Mouse (Mus musculus) intestine, embryonic 14.5 days (tissue): ENCODE data around the gene Olfr643. TPM values are rescaled to one million over a fixed set of nuclear protein-coding genes. Genes with fewer than 3 reads are reported as not detected.
"Not testable (repeated sequence)": the region's sequence is repeated elsewhere in the genome, so short reads cannot be mapped to it uniquely, and the experiment has no call there.

Experiments used
- ATAC-seq: fragments of 200-750 bp; cut with Nextera tagmentation; replicated peaks from 2 replicates; pipeline ENCODE4 v1.8.0; 2017; ENCODE audit warnings: low read depth, moderate number of reproducible peaks, moderate TSS enrichment, moderate library complexity; ENCODE audit not compliant: low FRiP score, low TSS enrichment
- DNase-seq: peaks from one replicate; pipeline ENCODE4 v3.0.0-alpha.2; 2018; ENCODE audit warnings: low spot score
- H3K27ac ChIP-seq: fragments of 300-500 bp; sonication (generic); 2 replicates; pipeline ENCODE4 v1.5.1; 2014; ENCODE audit warnings: low read depth, mild to moderate bottlenecking, control low read depth
- H3K27me3 ChIP-seq: fragments of 300-500 bp; sonication (generic); replicated peaks from 2 replicates; pipeline ENCODE4 v1.6.1; 2014; ENCODE audit warnings: low read length, control low read depth; ENCODE audit not compliant: control insufficient read depth, insufficient read depth
- H3K36me3 ChIP-seq: fragments of 300-500 bp; sonication (generic); 2 replicates; pipeline ENCODE4 v1.6.1; 2014; ENCODE audit warnings: low read length, control low read depth; ENCODE audit not compliant: control insufficient read depth, insufficient read depth
- H3K4me1 ChIP-seq: fragments of 300-500 bp; sonication (generic); replicated peaks from 2 replicates; pipeline ENCODE4 v1.6.1; 2014; ENCODE audit warnings: low read length, control low read depth, mixed read lengths; ENCODE audit not compliant: control insufficient read depth, insufficient read depth
- H3K4me2 ChIP-seq: fragments of 300-500 bp; sonication (generic); 2 replicates; pipeline ENCODE4 v1.6.1; 2014; ENCODE audit warnings: low read length
- H3K4me3 ChIP-seq: fragments of 300-500 bp; sonication (generic); 2 replicates; pipeline ENCODE4 v1.5.1; 2014; ENCODE audit warnings: low read depth, low read length, control low read depth, mixed read lengths
- H3K9ac ChIP-seq: fragments of 300-500 bp; sonication (generic); 2 replicates; pipeline ENCODE4 v1.6.1; 2014; ENCODE audit warnings: mild to moderate bottlenecking, low read length
- H3K9me3 ChIP-seq: fragments of 300-500 bp; sonication (generic); 2 replicates; pipeline ENCODE4 v1.6.1; 2016; ENCODE audit warnings: low read length, control low read depth; ENCODE audit not compliant: control insufficient read depth
- WGBS: fragments of 180-500 bp; shearing (Covaris S2); extraction: QIAGEN DNeasy Blood & Tissue Kit; methylation state at CpG from one replicate; pipeline ENCODE4 v1.1.7; 2014; 5-methylcytosine and 5-hydroxymethylcytosine counted together
- polyA plus RNA-seq: library from polyadenylated mRNA; unstranded; fragments of >200 nt; fragmentation: Nextera tagmentation; extraction: Ambion mirVana; gene quantifications from 2 replicates; pipeline ENCODE4 v1.2.1, GENCODE M21; 2014

Olfr643 gene
- polyA plus RNA-seq, 1 experiment from 2014 or later, result not detected

DNA sequence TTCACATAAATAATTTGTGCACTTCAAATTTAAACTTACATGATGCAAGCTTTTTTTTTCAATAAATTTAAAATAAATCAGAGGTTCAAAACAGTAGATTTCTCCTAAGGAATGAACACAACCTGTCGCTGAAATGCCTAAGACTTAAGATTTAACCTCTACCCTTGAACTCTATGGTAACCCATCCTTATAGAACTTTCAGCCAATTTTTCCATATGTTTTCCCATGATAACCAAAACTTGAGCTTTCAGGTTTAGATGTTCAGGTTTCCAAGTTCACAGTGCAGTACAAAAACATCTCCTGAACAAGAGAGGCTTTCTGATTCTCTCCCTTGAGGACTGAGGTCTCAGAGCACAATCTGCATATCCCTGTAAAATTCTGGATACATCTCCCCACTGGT lies 166.4 kb downstream of the Olfr643 start, which contains the start of gene Olfr635:
Gene Olfr635 (plus strand): TSS at position 301 of the 400 bp plus-strand sequence.
- ATAC-seq (no peak), DNase-seq (no peak)
- no peak within 1 kb of the TSS for H3K4me3 ChIP-seq
- H3K4me1 ChIP-seq, result no peaks in the 10 kb centered on the region
- H3K27ac ChIP-seq, result no peak within 1 kb of the TSS
- H3K4me2 ChIP-seq, result no peak within 1 kb of the TSS
- H3K9ac ChIP-seq, result no peak within 1 kb of the TSS
- H3K27me3 ChIP-seq, result no peaks in the 10 kb centered on the region
- H3K9me3 ChIP-seq, result no peaks in the 10 kb centered on the region
- H3K36me3 ChIP-seq, result no peaks in the 10 kb centered on the region
- 73% methylated on average over 1 of the region's 1 CpGs for WGBS

DNA sequence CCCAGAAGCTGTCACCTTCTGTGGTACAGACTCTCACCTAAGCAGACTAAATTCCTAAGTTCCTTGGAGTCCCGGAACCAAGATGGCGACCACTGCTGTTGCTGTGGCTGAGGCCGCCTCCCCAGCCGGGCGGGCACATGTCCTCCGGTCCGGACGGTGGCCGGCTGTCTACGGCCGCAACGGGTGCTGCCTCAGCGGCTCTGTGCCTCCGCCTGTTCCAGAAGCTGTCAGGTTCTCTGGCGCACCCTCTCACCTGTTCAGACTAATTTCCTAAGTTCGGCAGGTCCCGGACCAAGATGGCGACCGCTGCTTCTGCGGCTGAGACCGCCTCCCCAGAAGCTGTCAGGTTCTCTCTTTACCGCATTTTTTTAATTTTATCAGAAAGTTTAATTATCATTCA lies 170.3 kb downstream of the Olfr643 start:
- not testable (repeated sequence) for ATAC-seq, H3K4me1 ChIP-seq, DNase-seq, H3K27me3 ChIP-seq, H3K36me3 ChIP-seq, H3K4me3 ChIP-seq, H3K9ac ChIP-seq, H3K4me2 ChIP-seq, H3K9me3 ChIP-seq, H3K27ac ChIP-seq
- 94% methylated on average over 22 of the region's 22 CpGs for WGBS

Other genes starting within 250 kb of the Olfr643 start
- gene Olfr64, start 242.9 kb downstream of the Olfr643 start, polyA plus RNA-seq, result not detected in 2 replicates
- gene Olfr65, start 233.9 kb downstream of the Olfr643 start, polyA plus RNA-seq, result not detected in 2 replicates
- gene Olfr631, start 208.6 kb downstream of the Olfr643 start, polyA plus RNA-seq, result not detected in 2 replicates
- not detected in 2 replicates for gene Olfr632, start 203.1 kb downstream of the Olfr643 start, polyA plus RNA-seq
- gene Olfr633, start 193.0 kb downstream of the Olfr643 start, polyA plus RNA-seq, result not detected in 2 replicates
- not detected in 2 replicates for gene Olfr635, start 166.3 kb downstream of the Olfr643 start, polyA plus RNA-seq
- not detected in 2 replicates for gene Olfr638, start 138.7 kb downstream of the Olfr643 start, polyA plus RNA-seq
- 0.04 TPM in 1 of 2 replicates, not detected in the other for gene Olfr639, start 120.1 kb downstream of the Olfr643 start, polyA plus RNA-seq
- gene Olfr640, start 111.8 kb downstream of the Olfr643 start, polyA plus RNA-seq, result not detected in 2 replicates
- not detected in 2 replicates for gene Olfr641, start 102.0 kb downstream of the Olfr643 start, polyA plus RNA-seq
- gene Olfr642, start 84.7 kb downstream of the Olfr643 start, polyA plus RNA-seq, result not detected in 2 replicates
- not detected in 2 replicates for gene 4930516K23Rik, start 76.0 kb downstream of the Olfr643 start, polyA plus RNA-seq
- gene Olfr644, start 65.5 kb downstream of the Olfr643 start, polyA plus RNA-seq, result not detected in 2 replicates
- gene Olfr645, start 51.9 kb downstream of the Olfr643 start, polyA plus RNA-seq, result not detected in 2 replicates
- gene Olfr646, start 32.5 kb downstream of the Olfr643 start, polyA plus RNA-seq, result not detected in 2 replicates
- gene Ubqln5, start 7.6 kb downstream of the Olfr643 start, polyA plus RNA-seq, result not detected in 2 replicates
- not detected in 2 replicates for gene Ubqln3, start 5.9 kb upstream of the Olfr643 start, polyA plus RNA-seq
- gene Ubqlnl, start 13.2 kb upstream of the Olfr643 start, polyA plus RNA-seq, result not detected in 2 replicates
- gene Olfm5, start 27.4 kb upstream of the Olfr643 start, polyA plus RNA-seq, result not detected in 2 replicates
- 0.32 and 0.36 TPM in 2 replicates for gene Olfr648, start 46.0 kb upstream of the Olfr643 start, polyA plus RNA-seq
- gene Olfr649, start 58.6 kb upstream of the Olfr643 start, polyA plus RNA-seq, result not detected in 2 replicates
- gene Trim6, start 81.4 kb upstream of the Olfr643 start, polyA plus RNA-seq, result 1.6 TPM in 2 replicates
- gene Trim34a, start 107.1 kb upstream of the Olfr643 start, polyA plus RNA-seq, result 1.5 and 1.9 TPM in 2 replicates
- gene Trim5, start 150.7 kb upstream of the Olfr643 start, polyA plus RNA-seq, result 0.12 and 0.31 TPM in 2 replicates
- gene Trim12a, start 178.1 kb upstream of the Olfr643 start, polyA plus RNA-seq, result 3.7 and 5.2 TPM in 2 replicates
- gene Trim34b, start 192.1 kb upstream of the Olfr643 start, polyA plus RNA-seq, result not detected in 2 replicates
- 1.6 TPM in 2 replicates for gene Trim12c, start 216.0 kb upstream of the Olfr643 start, polyA plus RNA-seq
- gene Trim30b, start 232.5 kb upstream of the Olfr643 start, polyA plus RNA-seq, result 0.09 and 0.14 TPM in 2 replicates